Mouse (Mus musculus) thymus, adult 2 months (tissue): ENCODE data around the gene 9430038I01Rik. TPM values are rescaled to one million over a fixed set of nuclear protein-coding genes. Genes with fewer than 3 reads are reported as not detected.
"Not testable (repeated sequence)": the region's sequence is repeated elsewhere in the genome, so short reads cannot be mapped to it uniquely, and the experiment has no call there.

Experiments
- DNase-seq: peaks from one replicate; pipeline ENCODE4 v3.0.0; 2021
- H3K27ac ChIP-seq: fragments of 200-500 bp; 2 replicates; pipeline ENCODE4 v1.5.1; 2012; ENCODE audit warnings: low read length, control low read depth; ENCODE audit not compliant: control insufficient read depth, insufficient read depth
- H3K27me3 ChIP-seq: fragments of 200-500 bp; 2 replicates; pipeline ENCODE4 v1.6.1; 2012; ENCODE audit warnings: mild to moderate bottlenecking, low read length, moderate library complexity, mixed read lengths; ENCODE audit not compliant: control insufficient read depth, insufficient read depth
- H3K36me3 ChIP-seq: fragments of 200-500 bp; 2 replicates; pipeline ENCODE4 v1.6.1; 2012; ENCODE audit warnings: mild to moderate bottlenecking, low read length, moderate library complexity; ENCODE audit not compliant: control insufficient read depth, insufficient read depth
- H3K4me1 ChIP-seq: fragments of 200-500 bp; replicated peaks from 2 replicates; pipeline ENCODE4 v1.6.1; 2012; ENCODE audit warnings: low read length; ENCODE audit not compliant: control insufficient read depth, insufficient read depth
- H3K4me3 ChIP-seq: fragments of 200-500 bp; 2 replicates; pipeline ENCODE4 v1.5.1; 2012; ENCODE audit warnings: mild to moderate bottlenecking, low read length, control low read depth, moderate library complexity; ENCODE audit not compliant: control insufficient read depth, insufficient read depth
- CTCF ChIP-seq: fragments of 200-500 bp; IDR thresholded peaks from 2 replicates; pipeline ENCODE4 v1.5.1; 2012; ENCODE audit warnings: mild to moderate bottlenecking, control low read depth, low read length, moderate library complexity, borderline replicate concordance; ENCODE audit not compliant: control insufficient read depth, poor library complexity, insufficient read depth; ENCODE audit errors: extremely low read depth
- POLR2A ChIP-seq: fragments of 200-500 bp; IDR thresholded peaks from 2 replicates; pipeline ENCODE4 v1.6.1; 2012; ENCODE audit warnings: mild to moderate bottlenecking, low read length, control low read depth, moderate library complexity; ENCODE audit not compliant: control insufficient read depth, poor library complexity, insufficient read depth; ENCODE audit errors: extremely low read depth
- WGBS: fragments of 180-500 bp; shearing (Covaris S2); methylation state at CpG from one replicate; pipeline ENCODE4 v1.1.7; 2018; 5-methylcytosine and 5-hydroxymethylcytosine counted together
- polyA plus RNA-seq: library from polyadenylated mRNA; depleted of rRNA; stranded (reverse); fragments of >200 nt; gene quantifications from 2 replicates; pipeline ENCODE4 v1.2.3, GENCODE M21; 2012; rRNA removed

9430038I01Rik gene
- 3.8 and 7.2 TPM in 2 replicates for polyA plus RNA-seq

DNA sequence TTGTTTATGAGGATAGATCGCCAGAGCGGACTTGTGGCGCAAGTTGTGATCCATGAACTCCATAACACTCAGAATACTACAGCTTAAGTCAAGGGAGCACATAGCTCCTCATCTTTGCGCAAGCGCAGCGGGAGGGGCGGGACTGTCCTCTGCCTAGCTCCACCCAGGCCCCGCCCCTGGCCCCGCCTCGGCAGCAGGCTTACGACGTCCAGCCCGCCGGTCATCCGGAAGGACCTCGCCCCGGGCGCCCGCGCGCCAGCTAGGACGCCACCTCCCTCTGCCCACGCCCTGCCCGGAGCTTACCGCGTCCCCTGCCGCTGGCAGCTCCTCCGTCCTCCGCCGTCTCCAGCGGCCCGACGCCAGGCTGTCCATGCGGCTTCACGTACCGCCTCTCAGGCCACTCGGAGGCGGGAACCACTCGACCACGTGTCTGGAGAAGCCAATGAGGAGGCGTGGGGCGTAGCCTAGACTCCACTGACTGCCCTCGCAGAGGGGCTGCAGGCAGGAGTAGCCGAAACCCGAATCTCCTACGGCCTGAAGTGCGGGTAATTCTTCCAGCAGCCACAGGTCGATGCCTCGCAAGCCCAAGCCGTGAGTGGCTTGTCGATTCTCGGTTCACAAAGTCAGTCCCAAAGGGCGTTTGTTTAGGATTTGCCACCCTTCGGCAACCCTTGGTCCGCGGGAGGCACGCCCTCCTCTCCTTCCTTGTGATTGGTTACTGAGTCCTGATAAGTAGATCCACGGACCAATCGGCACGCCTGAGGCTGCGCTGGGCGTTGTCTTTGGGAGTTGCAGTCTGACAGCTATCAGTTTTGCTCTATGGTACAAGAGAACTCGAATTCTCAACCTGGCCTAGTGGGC is at the start of gene 9430038I01Rik:
9430038I01Rik (minus strand) TSS at position 426 of the 861 bp plus-strand sequence.
- 0 out of 2 replicates have a peak, but pooled peaks have one; percentile 25 for TF ChIP-seq CTCF
- 0 out of 2 replicates have a peak, but pooled peaks have one; percentile 43 for TF ChIP-seq POLR2A
- under 1% methylated on average over 63 of the region's 63 CpGs for WGBS
- H3K27me3 ChIP-seq, result no peaks in the 10 kb centered on the region
- peak; percentile 96 for DNase-seq
- no peaks in the 10 kb centered on the region for H3K36me3 ChIP-seq
- H3K27ac ChIP-seq, result peak within 1 kb of the TSS; percentile 48; the same call in 1 of the 2 replicates
- peak within 1 kb of the TSS; percentile 79 for H3K4me3 ChIP-seq
- peaks cover 12% of the 10 kb centered on the region; the same call in 1 of the 2 replicates for H3K4me1 ChIP-seq

GRCm38 (mm10) chr7:137445321-137445720 is 34.8 kb upstream of the 9430038I01Rik start:
- Histone ChIP-seq H3K4me3 (no peak overlapping the region), H3K4me1 (peaks cover 2% of the 10 kb centered on the region; the same call in 1 of the 2 replicates), H3K27ac (no peak overlapping the region), H3K36me3 (no peaks in the 10 kb centered on the region), H3K27me3 (no peaks in the 10 kb centered on the region)
- WGBS, result 97% methylated on average over 12 of the region's 12 CpGs
- DNase-seq, result no peak
- TF ChIP-seq POLR2A, result no peak
- no peak for TF ChIP-seq CTCF

GRCm38 (mm10) chr7:137442951-137443350 is 32.4 kb upstream of the 9430038I01Rik start:
- DNase-seq, result no peak
- no peak overlapping the region for H3K4me3 ChIP-seq
- H3K4me1 ChIP-seq, result peaks cover 11% of the 10 kb centered on the region
- TF ChIP-seq CTCF (no peak), POLR2A (no peak)
- H3K36me3 ChIP-seq, result no peaks in the 10 kb centered on the region
- 92% methylated on average over 4 of the region's 4 CpGs for WGBS
- no peak overlapping the region for H3K27ac ChIP-seq
- H3K27me3 ChIP-seq, result no peaks in the 10 kb centered on the region

DNA sequence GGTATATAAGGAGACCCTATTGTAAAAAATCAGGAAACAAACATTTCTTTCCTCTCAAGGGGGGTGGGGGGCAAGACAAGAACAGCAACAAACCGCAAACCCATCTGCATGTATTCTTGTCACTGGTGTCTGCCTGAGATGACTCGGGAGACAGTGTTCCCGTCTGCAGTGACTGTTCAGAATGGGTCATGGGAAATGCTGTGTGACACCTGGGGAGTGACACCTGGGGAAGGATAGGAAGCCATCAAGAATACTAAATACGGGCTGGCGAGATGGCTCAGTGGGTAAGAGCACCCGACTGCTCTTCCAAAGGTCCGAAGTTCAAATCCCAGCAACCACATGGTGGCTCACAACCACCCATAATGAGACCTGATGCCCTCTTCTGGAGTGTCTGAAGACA is 28.4 kb upstream of the 9430038I01Rik start:
- H3K36me3 ChIP-seq, H3K27me3 ChIP-seq, H3K4me3 ChIP-seq, H3K27ac ChIP-seq: not testable (repeated sequence)
- WGBS, result 55% methylated on average over 7 of the region's 7 CpGs
- peaks cover 11% of the 10 kb centered on the region for H3K4me1 ChIP-seq
- peak; percentile 9 for DNase-seq

DNA sequence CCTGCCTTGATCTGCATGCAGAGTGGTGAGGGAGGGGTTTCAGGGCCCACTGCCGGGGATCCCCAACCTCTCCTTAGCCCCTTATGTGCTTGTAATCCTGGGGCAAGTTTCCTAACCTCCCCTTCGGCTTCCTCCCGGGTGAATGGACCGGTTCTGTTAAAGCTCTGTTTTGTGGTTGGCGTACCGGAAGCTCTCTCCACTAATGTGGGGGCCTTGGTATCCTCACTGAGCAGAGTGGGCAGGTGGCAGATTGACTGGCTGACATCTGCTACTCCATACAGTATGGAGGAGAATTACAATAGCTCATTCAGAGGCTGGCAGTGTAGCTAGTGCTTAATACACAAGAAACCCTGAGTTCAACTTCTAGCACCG is 27.6 kb upstream of the 9430038I01Rik start:
- Histone ChIP-seq H3K4me1 (peaks cover 11% of the 10 kb centered on the region), H3K27me3 (no peaks in the 10 kb centered on the region), H3K27ac (0 out of 2 replicates have a peak overlapping the region, but pooled peaks have one; percentile 9), H3K4me3 (peak overlapping the region; percentile 88), H3K36me3 (no peaks in the 10 kb centered on the region)
- 0% methylated on average over 7 of the region's 7 CpGs for WGBS
- peak; percentile 51 for DNase-seq
- TF ChIP-seq POLR2A (no peak), CTCF (no peak)

DNA sequence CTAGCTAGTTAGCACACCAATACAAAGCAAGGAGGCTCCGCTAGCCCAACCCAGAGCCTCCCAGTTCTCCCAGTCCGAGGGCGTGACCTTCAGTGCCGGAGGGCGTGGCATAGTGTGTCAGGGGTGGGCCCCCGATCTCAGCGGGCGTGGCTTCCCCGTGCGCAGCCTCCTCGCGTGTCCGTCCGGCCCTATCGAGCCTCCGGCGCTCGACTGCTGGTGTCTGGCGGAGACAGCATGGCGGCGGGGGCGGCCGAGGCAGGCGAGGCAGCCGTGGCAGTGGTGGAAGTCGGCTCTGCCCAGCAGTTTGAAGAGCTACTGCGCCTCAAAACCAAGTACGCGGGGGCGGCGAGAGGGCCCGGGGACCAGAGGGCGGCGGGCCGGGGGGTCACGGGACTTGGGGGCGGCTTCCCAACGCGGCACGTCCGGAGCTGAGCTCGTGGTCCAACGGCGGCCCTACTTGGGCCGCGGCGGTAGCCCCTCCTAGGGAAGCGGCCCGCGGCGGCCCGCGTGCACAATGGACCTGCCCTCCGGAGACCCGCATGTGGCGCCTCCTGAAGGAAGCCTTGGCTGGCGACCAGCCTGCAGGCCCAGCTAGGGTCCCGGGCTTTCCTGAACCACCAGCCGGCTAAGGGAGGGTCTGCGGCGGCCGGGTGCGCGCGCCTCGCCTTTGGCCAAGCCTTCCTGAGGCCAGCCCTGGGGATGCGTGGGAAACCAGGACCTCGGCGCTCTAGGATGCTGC is 27.0 kb upstream of the 9430038I01Rik start, which contains the start of gene Glrx3:
Glrx3 (plus strand) TSS at position 175 of the 739 bp plus-strand sequence.
- Histone ChIP-seq H3K27me3 (no peaks in the 10 kb centered on the region), H3K36me3 (no peaks in the 10 kb centered on the region), H3K4me3 (peak within 1 kb of the TSS; percentile 88), H3K27ac (0 out of 2 replicates have a peak within 1 kb of the TSS, but pooled peaks have one; percentile 9), H3K4me1 (peaks cover 11% of the 10 kb centered on the region)
- TF ChIP-seq POLR2A, result no peak
- TF ChIP-seq CTCF, result 0 out of 2 replicates have a peak, but pooled peaks have one; percentile 27
- peak; percentile 98 for DNase-seq
- WGBS, result under 1% methylated on average over 69 of the region's 69 CpGs
